Mouse (Mus musculus) liver, embryonic 16.5 days (tissue): Measurements from ENCODE around the gene Sf3b3. TPM values are rescaled to one million over a fixed set of nuclear protein-coding genes. Genes with fewer than 3 reads are reported as not detected.

Experiments
- ATAC-seq: fragments of 200-750 bp; cut with Nextera tagmentation; 2 replicates; pipeline ENCODE4 v1.8.0; 2017; ENCODE audit warnings: low read depth, mild to moderate bottlenecking, moderate number of reproducible peaks, moderate library complexity
- H3K27ac ChIP-seq: fragments of 300-500 bp; sonication (generic); 2 replicates; pipeline ENCODE4 v1.5.1; 2014; ENCODE audit warnings: mild to moderate bottlenecking, low read length
- H3K27me3 ChIP-seq: fragments of 300-500 bp; sonication (generic); 2 replicates; pipeline ENCODE4 v1.6.1; 2014; ENCODE audit warnings: low read depth, low read length, mixed read lengths; ENCODE audit not compliant: control insufficient read depth, insufficient read depth
- H3K36me3 ChIP-seq: fragments of 300-500 bp; sonication (generic); 2 replicates; pipeline ENCODE4 v1.6.1; 2014; ENCODE audit warnings: mild to moderate bottlenecking; ENCODE audit not compliant: control insufficient read depth, insufficient read depth
- H3K4me1 ChIP-seq: fragments of 300-500 bp; sonication (generic); 2 replicates; pipeline ENCODE4 v1.6.1; 2014; ENCODE audit warnings: low read depth, low read length, mixed read lengths; ENCODE audit not compliant: control insufficient read depth
- H3K4me2 ChIP-seq: fragments of 300-500 bp; sonication (generic); 2 replicates; pipeline ENCODE4 v1.6.1; 2014; ENCODE audit warnings: low read depth, low read length, mixed read lengths
- H3K4me3 ChIP-seq: fragments of 300-500 bp; sonication (generic); 2 replicates; pipeline ENCODE4 v1.5.1; 2014; ENCODE audit warnings: low read depth, mild to moderate bottlenecking, low read length
- H3K9ac ChIP-seq: fragments of 300-500 bp; sonication (generic); 2 replicates; pipeline ENCODE4 v1.6.1; 2014; ENCODE audit warnings: low read depth, low read length
- H3K9me3 ChIP-seq: fragments of 300-500 bp; sonication (generic); replicated peaks from 2 replicates; pipeline ENCODE4 v1.6.1; 2016; ENCODE audit warnings: low read length; ENCODE audit not compliant: control insufficient read depth
- WGBS: fragments of 180-500 bp; shearing (Covaris S2); extraction: QIAGEN DNeasy Blood & Tissue Kit; methylation state at CpG from one replicate; pipeline ENCODE4 v1.1.7; 2014; ENCODE audit not compliant: insufficient replicate concordance; 5-methylcytosine and 5-hydroxymethylcytosine counted together
- polyA plus RNA-seq: library from polyadenylated mRNA; unstranded; fragments of >200 nt; fragmentation: Nextera tagmentation; extraction: Ambion mirVana; gene quantifications from 2 replicates; pipeline ENCODE4 v1.2.1, GENCODE M21; 2015

The Sf3b3 gene
- polyA plus RNA-seq, 1 experiment from 2014 or later, result 56.5 TPM

DNA sequence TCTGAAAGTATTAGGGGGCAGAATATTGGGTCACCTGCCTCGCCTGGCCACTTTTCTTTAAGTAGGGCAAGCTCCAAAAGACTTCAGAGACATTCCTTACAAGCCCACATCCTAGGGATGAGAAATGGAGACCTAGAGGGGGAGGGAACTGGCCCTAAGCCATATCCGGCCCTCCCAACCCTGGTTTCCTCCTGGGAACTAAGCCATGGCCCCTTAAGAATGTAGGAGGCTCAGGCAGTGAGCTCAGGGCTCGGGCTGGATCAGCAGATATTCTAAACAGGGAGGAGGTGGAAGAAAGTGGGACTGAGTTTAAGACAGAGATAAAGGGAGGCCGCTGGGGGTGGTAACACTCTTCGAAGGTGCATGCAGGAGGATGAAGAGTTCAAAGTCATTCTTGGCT lies 85.4 kb downstream of the Sf3b3 start:
- WGBS, result 32% methylated on average over 5 of the region's 5 CpGs
- H3K9ac ChIP-seq, result no peak overlapping the region
- ATAC-seq, result 0 out of 2 replicates have a peak, but pooled peaks have one; percentile 21
- H3K4me1 ChIP-seq, result no peaks in the 10 kb centered on the region
- H3K36me3 ChIP-seq, result no peaks in the 10 kb centered on the region
- no peaks in the 10 kb centered on the region for H3K27me3 ChIP-seq
- no peak overlapping the region for H3K4me3 ChIP-seq
- no peak overlapping the region for H3K4me2 ChIP-seq
- H3K27ac ChIP-seq, result no peak overlapping the region
- no peaks in the 10 kb centered on the region for H3K9me3 ChIP-seq

DNA sequence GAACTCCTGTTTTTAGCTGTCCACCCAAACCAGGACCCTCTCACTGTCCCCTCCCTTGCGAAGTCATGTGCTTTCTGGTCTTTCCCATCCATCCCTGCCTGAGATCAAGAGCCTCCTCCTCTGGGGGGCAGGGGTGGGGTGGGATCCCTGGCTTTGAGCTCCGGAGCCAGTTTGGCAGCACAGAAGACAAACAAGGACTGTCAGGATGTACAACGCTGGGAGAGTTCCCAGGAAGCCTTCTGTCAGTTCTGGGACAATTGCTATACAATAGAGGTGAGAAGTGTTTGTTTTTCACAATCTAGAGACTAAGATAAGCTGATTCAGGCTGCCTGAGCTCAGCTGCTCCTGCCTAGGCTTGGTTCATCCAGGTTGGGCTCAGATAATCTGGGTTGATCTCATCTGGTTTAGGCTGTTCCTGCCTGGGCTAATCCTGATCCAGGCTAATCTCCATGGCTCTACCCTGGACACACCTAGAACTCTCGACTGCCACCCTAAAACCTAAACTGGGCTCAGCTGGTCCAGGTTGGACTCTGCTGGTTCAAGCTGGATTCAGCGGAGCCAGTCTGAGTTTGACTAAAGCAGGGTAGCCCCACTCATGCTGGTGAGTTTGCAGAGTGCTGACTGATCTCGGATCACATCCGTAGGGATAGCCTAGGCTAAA lies 86.2 kb downstream of the Sf3b3 start:
- WGBS, result 48% methylated on average over 7 of the region's 7 CpGs
- Histone ChIP-seq H3K36me3 (no peaks in the 10 kb centered on the region), H3K9me3 (no peaks in the 10 kb centered on the region), H3K4me3 (no peak overlapping the region), H3K9ac (no peak overlapping the region), H3K4me1 (no peaks in the 10 kb centered on the region), H3K27me3 (no peaks in the 10 kb centered on the region), H3K27ac (no peak overlapping the region), H3K4me2 (no peak overlapping the region)
- no peak for ATAC-seq

Other genes starting within 250 kb of the Sf3b3 start
- gene Vac14, start 228.2 kb downstream of the Sf3b3 start, polyA plus RNA-seq, result 9.2 and 9.4 TPM in 2 replicates
- gene Mtss1l, start 125.3 kb downstream of the Sf3b3 start, polyA plus RNA-seq, result 0.53 and 0.57 TPM in 2 replicates
- 0.31 TPM in 1 of 2 replicates, not detected in the other for gene Il34, start 40.9 kb downstream of the Sf3b3 start, polyA plus RNA-seq
- gene Cog4, start 187 bp downstream of the Sf3b3 start, polyA plus RNA-seq, result 28.4 and 29.7 TPM in 2 replicates
- 2.7 and 2.9 TPM in 2 replicates for gene Fuk, start 55.7 kb upstream of the Sf3b3 start, polyA plus RNA-seq
- gene St3gal2, start 73.1 kb upstream of the Sf3b3 start, polyA plus RNA-seq, result 21.0 and 23.7 TPM in 2 replicates
- 8.5 and 8.8 TPM in 2 replicates for gene Ddx19a, start 151.0 kb upstream of the Sf3b3 start, polyA plus RNA-seq
- 2.6 and 2.7 TPM in 2 replicates for gene Ddx19b, start 185.0 kb upstream of the Sf3b3 start, polyA plus RNA-seq
- gene Aars, start 186.4 kb upstream of the Sf3b3 start, polyA plus RNA-seq, result 49.9 and 51.8 TPM in 2 replicates
- not detected in 2 replicates for gene Exosc6, start 209.6 kb upstream of the Sf3b3 start, polyA plus RNA-seq
- gene Clec18a, start 245.6 kb upstream of the Sf3b3 start, polyA plus RNA-seq, result not detected in 2 replicates
- gene Pdpr, start 247.8 kb upstream of the Sf3b3 start, polyA plus RNA-seq, result 2.5 and 2.9 TPM in 2 replicates